Mouse (Mus musculus) c-Kit-negative CD71-positive TER-119-positive erythroid progenitor cells, embryonic 14.5 days (primary cell): Measurements from ENCODE around the gene Anxa7.

ENCODE experiments used
- DNase-seq: peaks from one replicate; pipeline ENCODE4 v3.0.0-alpha.2; 2013; ENCODE audit warnings: low read depth, low spot score

Anxa7 gene

GRCm38 (mm10) chr14:20479291-20480194 lies at the start of gene Anxa7:
Gene Anxa7, minus strand, starts transcription at chr14:20480133.
- DNase-seq: peak; percentile 75

- no peak for DNase-seq
Measured at GRCm38 (mm10) chr14:20529643-20530042, 49.7 kb upstream of the Anxa7 start.

DNA sequence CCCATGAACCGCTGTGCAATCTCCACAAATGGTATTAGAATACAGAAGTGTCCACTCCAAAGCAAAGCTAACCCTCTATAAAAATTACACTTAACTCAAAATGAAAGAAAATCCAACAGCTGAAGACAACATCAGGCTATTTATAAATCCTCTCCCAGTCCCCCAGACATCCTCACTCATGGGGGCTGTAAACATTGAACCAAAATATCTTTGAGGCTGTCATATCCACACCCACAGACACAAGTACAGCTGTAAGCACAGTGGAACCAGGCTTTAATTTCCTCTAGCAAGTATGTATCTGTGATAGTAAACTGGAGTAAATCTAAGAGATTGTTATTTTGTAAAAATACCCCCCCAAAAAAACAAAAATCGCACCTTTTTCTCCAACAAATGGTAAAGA lies 40.2 kb upstream of the Anxa7 start:
- DNase-seq: no peak

DNA sequence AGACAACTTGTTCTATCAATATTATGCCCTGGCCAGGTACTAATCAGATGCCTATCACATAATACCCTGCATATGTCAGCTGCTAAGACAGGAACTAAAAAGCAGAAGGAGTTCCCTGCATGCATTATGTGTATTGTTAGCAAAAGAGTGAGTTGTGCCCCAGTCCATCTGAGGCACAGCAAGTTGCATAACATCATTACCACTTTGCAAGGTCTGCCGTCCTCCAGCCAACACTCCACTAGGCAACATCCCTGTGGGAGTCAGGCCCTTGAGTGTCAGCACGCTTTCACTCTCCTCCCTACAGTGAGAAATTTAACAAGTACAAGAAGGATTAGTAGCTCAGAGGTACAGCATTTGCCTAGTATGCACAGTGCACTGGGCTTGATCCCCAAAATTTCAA lies 28.5 kb upstream of the Anxa7 start:
- DNase-seq: no peak

DNA sequence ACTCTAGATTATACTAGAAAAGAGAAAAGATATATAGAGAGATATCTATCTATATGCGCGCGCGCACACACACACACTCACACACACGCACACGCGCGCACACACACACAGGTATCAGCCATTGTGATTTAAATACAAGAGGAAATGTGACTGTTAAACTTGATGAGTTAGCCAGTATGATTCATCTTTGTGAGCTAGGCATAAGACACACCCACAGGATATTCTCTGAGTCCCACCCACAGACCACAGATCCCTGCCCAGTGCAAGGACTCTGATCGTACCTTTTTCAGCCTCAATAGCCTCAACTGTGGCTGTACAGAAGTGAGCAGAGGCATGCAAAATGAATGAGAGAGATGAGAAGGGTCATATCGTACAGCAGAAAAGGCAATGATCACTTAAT lies 23.0 kb upstream of the Anxa7 start:
- no peak for DNase-seq

GRCm38 (mm10) chr14:20499982-20500381 lies 20.0 kb upstream of the Anxa7 start:
- no peak for DNase-seq

GRCm38 (mm10) chr14:20496603-20497002 lies 16.7 kb upstream of the Anxa7 start, which contains the start of gene Mss51:
Gene Mss51, minus strand, starts transcription at chr14:20496901.
- DNase-seq: no peak

DNA sequence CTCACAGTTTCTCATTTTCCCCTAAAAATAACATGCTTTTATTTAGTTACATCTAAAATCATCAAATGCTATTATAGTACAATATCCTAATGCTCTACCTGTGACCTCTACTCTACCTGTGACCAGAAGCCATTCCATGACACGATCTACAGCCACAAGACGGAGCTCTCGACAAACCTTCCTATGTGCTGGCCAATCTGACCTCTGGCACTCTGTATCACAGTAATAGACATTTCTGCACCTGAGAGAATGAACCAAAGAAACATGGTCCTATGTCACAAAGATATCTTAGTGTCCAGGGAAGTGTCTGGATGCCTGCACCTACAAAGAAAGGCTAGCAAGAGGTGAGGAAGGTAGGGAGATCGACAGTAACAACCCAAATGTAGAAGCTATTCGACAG lies 6.1 kb upstream of the Anxa7 start:
- no peak for DNase-seq

- no peak for DNase-seq
Measured at GRCm38 (mm10) chr14:20482051-20482751, 2.3 kb upstream of the Anxa7 start.

DNA sequence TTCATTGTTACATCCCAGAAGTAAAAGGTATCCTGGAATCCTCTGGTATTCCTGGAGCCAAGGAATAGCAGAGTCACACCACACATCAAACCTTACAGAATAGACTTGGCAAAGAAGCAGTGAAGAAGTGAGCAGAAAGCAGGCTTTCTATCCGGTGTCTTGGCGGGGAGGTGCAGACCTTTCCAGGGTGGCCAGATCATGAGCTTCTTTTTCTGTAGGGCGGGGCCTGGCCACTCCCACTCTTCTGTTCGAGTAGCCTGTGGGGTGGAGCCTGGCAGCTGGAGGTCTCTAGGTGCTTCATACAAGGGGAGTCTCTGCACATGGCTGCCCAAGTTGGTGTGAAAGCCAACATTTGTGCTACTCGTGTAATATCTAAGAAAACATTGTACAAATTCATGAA lies 1.3 kb upstream of the Anxa7 start:
- peak; percentile 60 for DNase-seq

GRCm38 (mm10) chr14:20480195-20480579 lies 254 bp upstream of the Anxa7 start:
- DNase-seq: no peak

- DNase-seq: peak; percentile 68
Measured at GRCm38 (mm10) chr14:20478801-20479200, 1.1 kb downstream of the Anxa7 start.

GRCm38 (mm10) chr14:20478385-20478784 lies 1.5 kb downstream of the Anxa7 start:
- no peak for DNase-seq

DNA sequence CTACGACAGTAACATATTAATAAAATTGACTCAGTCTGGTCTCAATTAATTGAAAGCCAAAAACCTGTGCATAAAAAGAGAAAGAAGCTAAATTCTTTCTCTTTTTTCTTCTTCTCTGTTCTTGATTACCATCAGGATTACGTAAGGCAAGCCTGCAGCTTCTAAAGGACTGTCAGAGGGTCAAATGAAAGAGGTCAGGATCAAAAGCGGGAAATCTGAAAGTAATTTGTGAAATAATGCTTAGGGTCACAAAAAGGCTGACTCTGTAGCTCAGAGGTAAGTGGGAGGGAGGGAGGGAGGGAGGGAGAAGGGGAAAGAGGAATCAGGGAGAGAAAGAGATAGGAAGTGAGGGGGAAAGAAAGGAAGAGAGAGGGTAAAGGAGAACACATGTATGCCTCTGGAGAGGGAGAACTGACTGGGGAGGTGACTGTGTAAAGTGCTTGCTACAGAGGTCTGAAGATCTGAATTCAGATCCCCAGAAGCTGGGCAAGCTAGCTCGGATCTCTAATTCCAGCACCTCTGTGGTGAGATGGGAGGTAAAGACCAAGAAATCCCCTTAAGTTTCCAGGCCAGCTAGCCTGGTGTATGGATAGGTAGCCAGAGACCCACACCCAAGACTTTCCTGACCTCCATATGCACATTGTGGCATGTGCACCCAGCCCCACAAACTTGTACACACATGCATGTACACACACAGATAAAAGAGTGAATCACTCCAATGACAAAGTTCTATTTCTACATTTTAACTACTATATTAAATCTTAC lies 2.5 kb downstream of the Anxa7 start:
- DNase-seq: no peak

DNA sequence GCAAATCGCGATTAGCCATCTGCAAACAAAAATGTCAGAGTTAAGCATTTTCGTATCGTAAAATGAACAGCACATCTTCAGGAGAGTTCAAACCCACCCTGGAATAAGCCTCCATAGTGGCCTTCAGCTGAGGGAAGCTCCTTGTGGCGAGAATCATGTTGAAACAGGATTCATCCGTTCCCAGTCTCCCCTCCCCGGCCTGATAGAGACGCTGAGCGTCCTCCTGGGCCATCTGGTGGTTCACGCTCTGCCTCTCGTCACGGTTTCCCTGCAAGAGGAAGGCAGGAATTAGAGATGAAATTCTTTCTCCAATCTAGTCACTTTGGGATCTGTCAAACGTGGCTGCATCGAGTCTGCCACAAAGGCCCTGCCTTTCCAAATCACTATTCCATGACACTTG lies 19.7 kb downstream of the Anxa7 start:
- DNase-seq: no peak

DNA sequence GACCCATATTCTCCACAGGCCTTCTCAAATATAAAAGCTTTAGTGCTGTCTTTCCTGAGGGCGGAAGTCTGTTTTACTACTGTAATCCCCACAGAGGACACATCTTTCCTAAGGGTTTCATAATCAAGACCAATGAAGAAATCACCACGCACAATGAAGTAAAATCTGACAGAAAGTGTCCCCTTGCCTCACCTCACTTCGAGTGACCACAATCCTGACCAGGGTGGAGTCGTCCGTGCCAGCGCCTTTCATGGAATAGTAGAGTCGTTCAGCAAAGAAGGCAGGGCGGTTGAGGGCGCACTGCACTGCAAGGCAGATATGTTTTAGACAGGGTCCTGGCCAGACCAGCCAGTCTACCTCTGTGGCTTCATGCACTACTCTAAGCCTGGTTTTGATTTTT lies 21.6 kb downstream of the Anxa7 start:
- no peak for DNase-seq

GRCm38 (mm10) chr14:20452929-20453328 lies 27.0 kb downstream of the Anxa7 start:
- DNase-seq: no peak

DNA sequence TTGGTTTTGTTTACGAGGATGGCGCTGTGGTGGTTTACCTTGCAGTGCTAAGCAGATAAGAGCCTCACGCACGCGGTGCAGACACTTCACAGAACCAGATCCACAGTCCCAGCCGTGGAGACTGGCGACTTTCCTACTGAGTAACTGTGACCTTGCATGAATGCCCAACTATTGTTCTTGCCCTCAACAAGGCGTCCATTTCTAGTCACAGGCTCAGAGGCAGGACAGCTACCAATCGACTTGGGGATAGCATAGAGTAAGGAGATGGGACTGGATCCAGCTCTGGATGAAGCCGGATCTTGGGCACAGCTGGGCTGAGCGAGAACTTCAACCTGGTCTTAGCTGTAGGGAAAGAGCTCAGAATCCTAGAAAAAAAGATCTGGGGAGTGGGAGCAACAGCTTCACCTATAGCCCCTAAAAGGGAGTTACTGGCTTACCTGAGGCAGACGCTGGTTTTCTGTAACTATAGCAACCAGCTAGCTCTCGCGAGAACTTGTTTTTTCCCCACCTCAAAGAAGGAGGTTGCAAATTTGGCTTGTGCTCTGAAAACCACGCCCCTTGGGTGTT lies 28.1 kb downstream of the Anxa7 start, which contains the start of gene Cfap70:
Gene Cfap70, minus strand, starts transcription at position 462 of the 567 bp plus-strand sequence.
- peak; percentile 64 for DNase-seq

DNA sequence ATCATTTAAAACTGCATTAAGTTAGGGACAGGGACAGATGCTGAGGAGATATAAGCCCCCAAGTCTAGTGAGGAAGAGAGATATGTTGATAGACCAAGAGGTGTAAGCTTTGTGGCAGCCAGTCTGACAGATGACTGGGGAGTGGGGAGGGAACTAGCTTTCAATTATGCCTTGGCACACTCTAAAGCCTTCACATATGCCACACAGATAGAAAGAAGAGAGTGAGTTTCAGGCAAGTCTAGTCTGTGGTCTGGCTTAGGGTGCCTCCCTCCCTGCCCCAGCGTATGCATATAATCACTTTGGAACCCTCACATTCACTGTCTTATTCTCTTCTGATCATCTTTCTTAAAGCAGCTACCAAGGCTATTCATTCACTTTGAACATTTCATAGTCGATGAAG lies 28.6 kb downstream of the Anxa7 start:
- no peak for DNase-seq

- DNase-seq: no peak
Measured at GRCm38 (mm10) chr14:20447209-20447608, 32.7 kb downstream of the Anxa7 start.

GRCm38 (mm10) chr14:20442252-20442651 lies 37.7 kb downstream of the Anxa7 start:
- no peak for DNase-seq

DNA sequence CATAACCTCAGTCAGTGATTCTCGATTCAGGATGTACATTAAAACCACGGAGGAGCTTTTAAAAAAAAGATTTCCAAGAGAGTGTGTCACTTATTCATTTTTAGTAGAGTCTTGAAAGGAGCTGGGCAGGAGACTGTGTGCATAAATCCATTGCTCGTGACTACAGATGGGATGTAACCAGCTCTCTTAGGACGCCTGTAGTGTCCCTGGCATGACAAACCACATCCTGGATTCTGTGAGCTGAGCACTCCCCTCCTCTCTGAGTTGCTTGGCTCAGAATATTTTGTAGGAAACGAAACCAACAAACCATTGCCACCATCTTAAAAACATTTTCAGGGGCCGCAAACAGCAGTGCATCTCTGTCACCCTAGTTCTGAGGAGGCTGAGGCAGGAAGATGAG lies 43.0 kb downstream of the Anxa7 start:
- no peak for DNase-seq
